Mouse (Mus musculus): ENCODE data around the gene Mfap3. TPM values are rescaled to one million over a fixed set of nuclear protein-coding genes. Genes with fewer than 3 reads are reported as not detected.

Mfap3 gene
- polyA plus RNA-seq, 1 experiment from 2014 or later: 58.0 TPM

DNA sequence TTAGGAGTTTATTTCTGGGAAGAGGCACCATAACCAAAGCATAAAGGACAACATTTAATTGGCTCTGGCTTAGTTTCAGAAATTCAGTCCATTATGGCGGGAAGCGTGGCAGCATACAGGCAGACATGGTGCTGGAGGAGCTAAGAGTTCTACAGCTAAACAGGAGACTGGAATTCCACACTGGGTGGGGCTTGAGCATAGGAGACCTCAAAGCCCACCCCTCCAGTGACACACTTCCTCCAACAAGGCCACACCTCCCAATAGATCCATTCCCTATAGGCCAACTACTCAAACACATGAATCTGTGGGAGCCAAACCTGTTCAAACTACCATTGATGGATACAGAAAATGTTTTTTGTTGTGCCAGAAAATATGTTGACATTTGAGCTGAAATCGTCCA, 2.7 kb downstream of the Mfap3 start:
- peaks cover 8% of the 10 kb centered on the region; the same call in 1 of the 2 replicates for H3K4me1 ChIP-seq (ENCODE audit: control insufficient read depth, insufficient read depth, low read length)
- H3K4me3 ChIP-seq (ENCODE audit: low read depth, low read length): no peak overlapping the region
- no peak overlapping the region for H3K4me2 ChIP-seq (ENCODE audit: low read depth)
- H3K9me3 ChIP-seq (ENCODE audit: control insufficient read depth, low read length): no peaks in the 10 kb centered on the region
- H3K27me3 ChIP-seq (ENCODE audit: control insufficient read depth, insufficient read depth, low read length): no peaks in the 10 kb centered on the region
- no peak for DNase-seq (ENCODE audit: low spot score)
- 98% methylated on average over 3 of the region's 3 CpGs for WGBS
- H3K9ac ChIP-seq (ENCODE audit: low read length): no peak overlapping the region
- H3K36me3 ChIP-seq (ENCODE audit: control insufficient read depth, insufficient read depth, low read length): 0 out of 2 replicates have a peak, but pooled peaks cover 2% of the 10 kb centered on the region
- no peak overlapping the region for H3K27ac ChIP-seq (ENCODE audit: low read depth, low read length)
- no peak for ATAC-seq (ENCODE audit: insufficient read depth, low FRiP score, low TSS enrichment)

DNA sequence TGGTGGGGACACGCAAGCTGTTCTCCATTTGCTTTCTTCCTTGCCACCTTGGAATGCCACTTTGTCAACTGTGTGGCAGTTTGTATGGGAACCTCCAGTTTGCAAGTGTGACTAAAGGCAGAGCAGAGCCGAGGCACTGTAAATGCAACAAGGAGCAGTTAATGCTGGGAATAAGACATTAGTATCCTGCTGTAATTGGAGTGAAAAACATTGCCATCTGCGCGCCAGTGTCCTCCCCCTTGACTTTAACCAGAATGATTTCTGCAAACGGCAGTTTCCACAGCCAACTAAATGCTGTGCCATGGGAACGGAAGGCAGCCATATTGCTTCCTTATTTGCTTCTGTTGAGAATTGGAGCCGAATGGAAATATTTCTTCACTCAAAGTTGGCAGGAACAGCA, 3.6 kb downstream of the Mfap3 start:
- peaks cover 6% of the 10 kb centered on the region; the same call in 1 of the 2 replicates for H3K4me1 ChIP-seq (ENCODE audit: control insufficient read depth, insufficient read depth, low read length)
- no peaks in the 10 kb centered on the region for H3K27me3 ChIP-seq (ENCODE audit: control insufficient read depth, insufficient read depth, low read length)
- WGBS: 89% methylated on average over 7 of the region's 7 CpGs
- no peak overlapping the region for H3K4me3 ChIP-seq (ENCODE audit: low read depth, low read length)
- H3K9ac ChIP-seq (ENCODE audit: low read length): no peak overlapping the region
- no peak overlapping the region for H3K4me2 ChIP-seq (ENCODE audit: low read depth)
- ATAC-seq (ENCODE audit: insufficient read depth, low FRiP score, low TSS enrichment): no peak
- DNase-seq (ENCODE audit: low spot score): no peak
- no peaks in the 10 kb centered on the region for H3K9me3 ChIP-seq (ENCODE audit: control insufficient read depth, low read length)
- no peak overlapping the region for H3K27ac ChIP-seq (ENCODE audit: low read depth, low read length)
- 0 out of 2 replicates have a peak, but pooled peaks cover 2% of the 10 kb centered on the region for H3K36me3 ChIP-seq (ENCODE audit: control insufficient read depth, insufficient read depth, low read length)

DNA sequence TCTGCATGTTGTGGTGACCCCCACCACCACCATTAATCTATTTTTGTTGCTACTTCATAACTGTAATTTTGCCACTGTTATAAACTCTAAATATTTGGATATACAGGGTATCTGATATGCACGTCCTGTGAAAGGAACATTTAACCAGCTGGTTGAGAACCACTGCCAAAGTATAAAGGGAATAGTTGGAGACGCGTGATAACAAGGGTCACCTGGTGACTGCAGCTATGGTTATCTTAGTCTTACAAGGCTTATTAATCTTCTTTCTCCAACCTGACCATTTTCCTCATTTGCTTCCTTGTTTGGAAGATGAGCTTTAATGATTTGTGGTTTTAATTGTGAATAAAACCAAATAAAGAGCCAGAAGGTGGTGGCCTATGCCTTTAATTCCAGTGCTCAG, 5.0 kb downstream of the Mfap3 start:
- Histone ChIP-seq H3K4me2 (ENCODE audit: low read depth) (no peak overlapping the region), H3K27me3 (ENCODE audit: control insufficient read depth, insufficient read depth, low read length) (no peaks in the 10 kb centered on the region), H3K36me3 (ENCODE audit: control insufficient read depth, insufficient read depth, low read length) (0 out of 2 replicates have a peak, but pooled peaks cover 2% of the 10 kb centered on the region), H3K27ac (ENCODE audit: low read depth, low read length) (no peak overlapping the region), H3K9me3 (ENCODE audit: control insufficient read depth, low read length) (no peaks in the 10 kb centered on the region), H3K4me3 (ENCODE audit: low read depth, low read length) (no peak overlapping the region), H3K4me1 (ENCODE audit: control insufficient read depth, insufficient read depth, low read length) (0 out of 2 replicates have a peak, but pooled peaks cover 3% of the 10 kb centered on the region), H3K9ac (ENCODE audit: low read length) (no peak overlapping the region)
- DNase-seq (ENCODE audit: low spot score) (no peak), ATAC-seq (ENCODE audit: insufficient read depth, low FRiP score, low TSS enrichment) (no peak)
- 95% methylated on average over 3 of the region's 3 CpGs for whole genome bisulfite sequencing

GRCm38 (mm10) chr11:57524597-57524996, 6.1 kb downstream of the Mfap3 start:
- ATAC-seq (ENCODE audit: insufficient read depth, low FRiP score, low TSS enrichment): no peak
- Histone ChIP-seq H3K9me3 (ENCODE audit: control insufficient read depth, low read length) (no peaks in the 10 kb centered on the region), H3K4me2 (ENCODE audit: low read depth) (no peak overlapping the region), H3K9ac (ENCODE audit: low read length) (no peak overlapping the region), H3K4me3 (ENCODE audit: low read depth, low read length) (no peak overlapping the region), H3K27me3 (ENCODE audit: control insufficient read depth, insufficient read depth, low read length) (no peaks in the 10 kb centered on the region), H3K36me3 (ENCODE audit: control insufficient read depth, insufficient read depth, low read length) (0 out of 2 replicates have a peak, but pooled peaks cover 2% of the 10 kb centered on the region), H3K4me1 (ENCODE audit: control insufficient read depth, insufficient read depth, low read length) (no peaks in the 10 kb centered on the region), H3K27ac (ENCODE audit: low read depth, low read length) (no peak overlapping the region)
- DNase-seq (ENCODE audit: low spot score): no peak

GRCm38 (mm10) chr11:57525900-57526299, 7.4 kb downstream of the Mfap3 start:
- Histone ChIP-seq H3K4me3 (ENCODE audit: low read depth, low read length) (no peak overlapping the region), H3K9ac (ENCODE audit: low read length) (no peak overlapping the region), H3K4me1 (ENCODE audit: control insufficient read depth, insufficient read depth, low read length) (no peaks in the 10 kb centered on the region), H3K27ac (ENCODE audit: low read depth, low read length) (no peak overlapping the region), H3K27me3 (ENCODE audit: control insufficient read depth, insufficient read depth, low read length) (no peaks in the 10 kb centered on the region), H3K36me3 (ENCODE audit: control insufficient read depth, insufficient read depth, low read length) (peaks cover 2% of the 10 kb centered on the region; the same call in 1 of the 2 replicates), H3K4me2 (ENCODE audit: low read depth) (no peak overlapping the region), H3K9me3 (ENCODE audit: control insufficient read depth, low read length) (no peaks in the 10 kb centered on the region)
- no peak for DNase-seq (ENCODE audit: low spot score)
- no peak for ATAC-seq (ENCODE audit: insufficient read depth, low FRiP score, low TSS enrichment)
- 88% methylated on average over 3 of the region's 3 CpGs for WGBS

GRCm38 (mm10) chr11:57527506-57527905, 9.0 kb downstream of the Mfap3 start:
- Histone ChIP-seq H3K4me3 (ENCODE audit: low read depth, low read length) (no peak overlapping the region), H3K4me2 (ENCODE audit: low read depth) (no peak overlapping the region), H3K27me3 (ENCODE audit: control insufficient read depth, insufficient read depth, low read length) (no peaks in the 10 kb centered on the region), H3K4me1 (ENCODE audit: control insufficient read depth, insufficient read depth, low read length) (no peaks in the 10 kb centered on the region), H3K9me3 (ENCODE audit: control insufficient read depth, low read length) (no peaks in the 10 kb centered on the region), H3K9ac (ENCODE audit: low read length) (no peak overlapping the region), H3K27ac (ENCODE audit: low read depth, low read length) (no peak overlapping the region), H3K36me3 (ENCODE audit: control insufficient read depth, insufficient read depth, low read length) (peaks cover 4% of the 10 kb centered on the region; the same call in 1 of the 2 replicates)
- WGBS: 88% methylated on average over 4 of the region's 4 CpGs
- no peak for ATAC-seq (ENCODE audit: insufficient read depth, low FRiP score, low TSS enrichment)
- no peak for DNase-seq (ENCODE audit: low spot score)

DNA sequence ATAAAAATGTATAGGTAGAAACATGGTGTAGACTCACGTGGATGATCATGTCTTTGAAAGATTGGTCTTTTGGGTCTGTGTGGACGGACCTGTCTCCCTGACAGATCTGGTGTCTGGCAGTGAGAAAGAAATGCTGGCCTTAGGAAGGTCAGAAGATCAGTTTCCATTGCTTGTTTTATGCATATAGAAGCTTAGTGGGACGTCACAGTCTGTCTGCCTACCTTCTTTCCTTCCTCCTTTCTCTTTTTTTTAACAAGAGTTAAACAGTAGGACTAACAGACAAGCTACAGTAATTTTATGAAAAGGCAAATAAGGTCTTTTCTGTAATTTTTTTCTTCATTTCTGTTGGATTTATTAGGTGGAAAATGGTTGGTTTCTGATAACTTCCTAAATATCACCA, 10.6 kb downstream of the Mfap3 start:
- no peak overlapping the region for H3K4me3 ChIP-seq (ENCODE audit: low read depth, low read length)
- ATAC-seq (ENCODE audit: insufficient read depth, low FRiP score, low TSS enrichment) (no peak), DNase-seq (ENCODE audit: low spot score) (no peak)
- 90% methylated on average over 3 of the region's 3 CpGs for WGBS
- no peak overlapping the region for H3K27ac ChIP-seq (ENCODE audit: low read depth, low read length)
- peaks cover 4% of the 10 kb centered on the region for H3K36me3 ChIP-seq (ENCODE audit: control insufficient read depth, insufficient read depth, low read length)
- H3K27me3 ChIP-seq (ENCODE audit: control insufficient read depth, insufficient read depth, low read length): no peaks in the 10 kb centered on the region
- H3K4me1 ChIP-seq (ENCODE audit: control insufficient read depth, insufficient read depth, low read length): no peaks in the 10 kb centered on the region
- H3K4me2 ChIP-seq (ENCODE audit: low read depth): no peak overlapping the region
- H3K9ac ChIP-seq (ENCODE audit: low read length): no peak overlapping the region
- H3K9me3 ChIP-seq (ENCODE audit: control insufficient read depth, low read length): no peaks in the 10 kb centered on the region

DNA sequence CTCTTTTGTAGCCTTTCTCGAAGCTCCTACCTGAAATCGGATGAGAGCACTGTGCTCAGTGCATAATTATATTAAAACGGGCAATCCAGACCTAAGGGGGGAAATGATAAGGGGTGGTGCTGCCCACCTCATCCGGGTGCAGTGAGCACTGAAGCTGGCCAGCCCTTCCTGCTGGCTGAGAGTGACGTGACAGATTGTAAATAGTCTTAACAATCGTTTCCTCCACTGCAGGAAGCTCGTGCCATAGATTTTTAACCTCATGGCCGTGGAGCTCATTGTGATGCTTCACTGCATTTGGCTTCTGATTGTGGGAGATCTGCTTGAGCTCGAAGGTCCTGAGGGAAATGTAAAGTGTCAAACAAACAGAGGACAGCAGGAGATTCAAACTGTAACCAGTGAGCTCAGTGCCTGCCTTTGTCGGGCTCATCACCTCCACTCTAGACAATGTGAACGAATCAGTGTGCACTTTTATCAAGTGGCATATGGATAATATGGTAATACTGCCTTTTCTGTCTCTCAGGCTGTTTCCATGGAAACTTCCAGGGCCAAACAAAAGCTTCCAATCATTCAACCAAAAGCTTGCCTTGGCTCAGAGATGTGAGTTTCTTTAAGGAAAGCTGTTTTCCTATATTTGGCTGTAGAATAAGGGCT, 13.0 kb downstream of the Mfap3 start:
- peak overlapping the region; percentile 57 for H3K27ac ChIP-seq (ENCODE audit: low read depth, low read length)
- no peaks in the 10 kb centered on the region for H3K27me3 ChIP-seq (ENCODE audit: control insufficient read depth, insufficient read depth, low read length)
- H3K4me1 ChIP-seq (ENCODE audit: control insufficient read depth, insufficient read depth, low read length): no peaks in the 10 kb centered on the region
- no peak overlapping the region for H3K9ac ChIP-seq (ENCODE audit: low read length)
- DNase-seq (ENCODE audit: low spot score) (peak; percentile 50), ATAC-seq (ENCODE audit: insufficient read depth, low FRiP score, low TSS enrichment) (peak; percentile 50)
- 46% methylated on average over 11 of the region's 11 CpGs for WGBS
- no peaks in the 10 kb centered on the region for H3K9me3 ChIP-seq (ENCODE audit: control insufficient read depth, low read length)
- H3K4me3 ChIP-seq (ENCODE audit: low read depth, low read length): no peak overlapping the region
- H3K4me2 ChIP-seq (ENCODE audit: low read depth): no peak overlapping the region
- H3K36me3 ChIP-seq (ENCODE audit: control insufficient read depth, insufficient read depth, low read length): peaks cover 4% of the 10 kb centered on the region

DNA sequence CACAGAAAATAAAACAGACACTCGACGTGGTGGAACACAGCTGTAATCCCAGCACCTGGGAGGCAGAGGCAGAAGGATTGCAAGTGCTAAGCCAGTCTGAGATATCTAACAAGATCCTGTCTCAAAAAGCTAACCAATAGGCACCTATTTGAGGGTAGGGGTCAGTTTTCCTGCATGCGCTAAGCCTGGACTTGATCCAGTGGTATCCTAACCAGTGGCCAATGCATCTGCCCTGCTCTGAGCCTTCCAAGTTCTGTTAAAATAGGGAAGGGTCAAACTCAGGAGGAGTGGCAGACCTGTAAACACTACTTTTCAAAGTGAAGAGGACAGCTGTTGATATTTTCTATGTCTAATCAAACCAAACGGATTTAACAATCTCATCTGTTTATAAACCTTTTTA, 13.8 kb downstream of the Mfap3 start:
- Histone ChIP-seq H3K27me3 (ENCODE audit: control insufficient read depth, insufficient read depth, low read length) (no peaks in the 10 kb centered on the region), H3K9me3 (ENCODE audit: control insufficient read depth, low read length) (no peaks in the 10 kb centered on the region), H3K4me2 (ENCODE audit: low read depth) (no peak overlapping the region), H3K4me1 (ENCODE audit: control insufficient read depth, insufficient read depth, low read length) (no peaks in the 10 kb centered on the region), H3K4me3 (ENCODE audit: low read depth, low read length) (no peak overlapping the region), H3K9ac (ENCODE audit: low read length) (no peak overlapping the region), H3K36me3 (ENCODE audit: control insufficient read depth, insufficient read depth, low read length) (peaks cover 4% of the 10 kb centered on the region), H3K27ac (ENCODE audit: low read depth, low read length) (no peak overlapping the region)
- no peak for DNase-seq (ENCODE audit: low spot score)
- 92% methylated on average over 4 of the region's 4 CpGs for WGBS
- no peak for ATAC-seq (ENCODE audit: insufficient read depth, low FRiP score, low TSS enrichment)
